Mouse (Mus musculus) kidney, embryonic 16.5 days (tissue): ENCODE data around the gene Siah2. TPM values are rescaled to one million over a fixed set of nuclear protein-coding genes. Genes with fewer than 3 reads are reported as not detected.

ENCODE experiments used
- ATAC-seq: fragments of 200-750 bp; cut with Nextera tagmentation; 2 replicates; pipeline ENCODE4 v1.8.0; 2017; ENCODE audit warnings: moderate TSS enrichment; ENCODE audit not compliant: low FRiP score, low TSS enrichment
- H3K27ac ChIP-seq: fragments of 300-500 bp; sonication (generic); 2 replicates; pipeline ENCODE4 v1.5.1; 2014; ENCODE audit warnings: low read length
- H3K27me3 ChIP-seq: fragments of 300-500 bp; sonication (generic); 2 replicates; pipeline ENCODE4 v1.6.1; 2014; ENCODE audit warnings: low read length, control low read depth, mixed read lengths; ENCODE audit not compliant: insufficient read depth
- H3K36me3 ChIP-seq: fragments of 300-500 bp; sonication (generic); 2 replicates; pipeline ENCODE4 v1.6.1; 2014; ENCODE audit warnings: low read length, control low read depth, mixed read lengths; ENCODE audit not compliant: insufficient read depth
- H3K4me1 ChIP-seq: fragments of 300-500 bp; sonication (generic); 2 replicates; pipeline ENCODE4 v1.6.1; 2014; ENCODE audit warnings: low read length, control low read depth, mixed read lengths; ENCODE audit not compliant: insufficient read depth
- H3K4me2 ChIP-seq: fragments of 300-500 bp; sonication (generic); replicated peaks from 2 replicates; pipeline ENCODE4 v1.6.1; 2014; ENCODE audit warnings: low read depth, low read length
- H3K4me3 ChIP-seq: fragments of 300-500 bp; sonication (generic); 2 replicates; pipeline ENCODE4 v1.5.1; 2014; ENCODE audit warnings: mild to moderate bottlenecking, low read length
- H3K9ac ChIP-seq: fragments of 300-500 bp; sonication (generic); replicated peaks from 2 replicates; pipeline ENCODE4 v1.6.1; 2014; ENCODE audit warnings: low read length
- H3K9me3 ChIP-seq: fragments of 300-500 bp; sonication (generic); 2 replicates; pipeline ENCODE4 v1.6.1; 2016; ENCODE audit warnings: low read length, control low read depth
- WGBS: fragments of 180-500 bp; shearing (Covaris S2); extraction: QIAGEN DNeasy Blood & Tissue Kit; methylation state at CpG from one replicate; pipeline ENCODE4 v1.1.7; 2014; 5-methylcytosine and 5-hydroxymethylcytosine counted together
- polyA plus RNA-seq: library from polyadenylated mRNA; unstranded; fragments of >200 nt; fragmentation: Nextera tagmentation; extraction: Ambion mirVana; gene quantifications from 2 replicates; pipeline ENCODE4 v1.2.1, GENCODE M21; 2015

The Siah2 gene
- polyA plus RNA-seq, 1 experiment from 2014 or later, result 3.7 TPM

DNA sequence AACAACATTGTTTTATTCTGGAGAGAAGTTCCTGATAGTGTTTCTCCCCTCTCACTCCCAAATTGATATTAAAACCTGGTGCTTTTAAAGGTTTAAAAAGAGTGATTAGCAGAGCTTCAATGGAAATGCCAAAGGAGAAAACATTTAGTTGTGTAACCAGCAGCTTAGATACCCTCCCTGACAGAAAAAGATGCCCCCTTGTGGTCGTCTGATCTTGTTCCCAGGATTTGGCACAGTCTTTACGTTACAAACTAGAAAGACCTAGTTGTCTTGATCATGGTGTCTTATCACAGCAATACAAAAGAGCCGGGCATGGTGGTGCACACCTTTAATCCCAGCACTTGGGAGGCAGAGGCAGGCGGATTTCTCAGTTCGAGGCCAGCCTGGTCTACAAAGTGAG is 38.3 kb downstream of the Siah2 start:
- Histone ChIP-seq H3K4me2 (no peak overlapping the region), H3K36me3 (no peaks in the 10 kb centered on the region), H3K4me3 (no peak overlapping the region), H3K27ac (no peak overlapping the region), H3K9ac (no peak overlapping the region), H3K4me1 (no peaks in the 10 kb centered on the region), H3K9me3 (no peaks in the 10 kb centered on the region), H3K27me3 (no peaks in the 10 kb centered on the region)
- WGBS, result 64% methylated on average over 5 of the region's 5 CpGs
- ATAC-seq, result no peak

DNA sequence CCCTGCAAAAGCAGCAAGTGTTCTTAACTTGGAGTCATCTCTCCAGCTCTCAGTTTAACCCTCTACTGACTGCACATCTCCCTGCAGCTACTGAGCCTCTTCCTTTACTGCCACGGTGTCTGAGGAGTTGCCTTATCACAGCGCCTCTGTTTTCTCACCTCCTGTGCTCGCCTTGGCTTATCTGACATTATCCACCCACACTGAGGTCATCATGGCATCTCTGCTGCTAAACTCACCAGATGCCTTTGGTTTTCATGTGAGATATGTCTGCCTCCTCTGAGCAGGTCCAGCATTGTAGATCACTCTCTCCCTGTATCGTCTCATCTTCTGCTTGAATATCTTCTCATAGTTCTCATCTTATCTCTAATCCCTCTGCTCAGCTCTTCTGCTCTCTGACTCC is 41.9 kb downstream of the Siah2 start:
- Histone ChIP-seq H3K9me3 (no peaks in the 10 kb centered on the region), H3K27me3 (no peaks in the 10 kb centered on the region), H3K4me1 (no peaks in the 10 kb centered on the region; the same call in 1 of the 2 replicates), H3K4me2 (no peak overlapping the region), H3K36me3 (no peaks in the 10 kb centered on the region), H3K4me3 (no peak overlapping the region), H3K27ac (no peak overlapping the region), H3K9ac (no peak overlapping the region)
- 84% methylated on average over 4 of the region's 4 CpGs for WGBS
- ATAC-seq, result no peak

DNA sequence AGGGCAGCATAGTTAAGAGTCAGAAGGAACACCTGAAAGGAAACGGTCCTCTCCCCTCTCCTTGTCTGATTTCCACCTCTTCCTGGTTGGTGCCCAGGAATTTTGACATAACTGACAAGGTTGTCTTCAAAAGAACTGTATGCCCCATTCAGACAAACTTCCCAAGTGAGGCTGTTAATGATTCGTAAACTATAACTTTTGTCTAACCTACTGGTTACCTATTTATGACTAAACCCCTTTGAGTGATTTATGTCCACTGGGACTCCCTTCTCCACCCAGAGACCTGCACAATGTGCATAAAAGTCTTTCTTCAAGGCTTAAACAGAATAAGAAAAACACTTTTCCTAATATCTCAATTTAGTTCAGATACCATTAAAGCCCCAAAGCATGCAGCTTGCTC is 45.0 kb downstream of the Siah2 start:
- no peak overlapping the region for H3K4me2 ChIP-seq
- peak; percentile 47 for ATAC-seq
- H3K9me3 ChIP-seq, result no peaks in the 10 kb centered on the region
- H3K4me3 ChIP-seq, result no peak overlapping the region
- no peak overlapping the region for H3K9ac ChIP-seq
- H3K4me1 ChIP-seq, result no peaks in the 10 kb centered on the region; the same call in 1 of the 2 replicates
- H3K27me3 ChIP-seq, result no peaks in the 10 kb centered on the region
- no peaks in the 10 kb centered on the region for H3K36me3 ChIP-seq
- no peak overlapping the region for H3K27ac ChIP-seq
- 55% methylated on average over 2 of the region's 2 CpGs for WGBS

DNA sequence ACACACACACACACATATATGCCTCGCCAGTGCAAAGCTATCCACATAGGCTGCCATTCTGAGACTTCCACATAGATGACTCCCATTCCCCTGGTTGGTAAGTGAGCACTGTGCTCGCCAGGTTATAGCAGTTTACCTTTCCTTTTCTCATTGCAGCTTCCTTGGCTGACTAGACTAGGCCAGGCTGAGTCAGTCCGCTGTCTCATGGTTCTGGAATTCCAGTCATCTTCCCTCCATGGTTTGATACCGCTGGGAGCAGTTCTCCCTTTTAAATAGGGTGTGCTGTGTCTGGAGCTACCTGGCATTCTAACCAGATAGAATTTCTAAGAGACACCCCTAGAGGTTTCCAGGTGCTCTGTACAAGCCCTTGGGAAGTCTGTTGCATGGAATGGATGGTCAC is 46.0 kb downstream of the Siah2 start:
- ATAC-seq, result peak; percentile 20; the same call in 1 of the 2 replicates
- Histone ChIP-seq H3K27ac (0 out of 2 replicates have a peak overlapping the region, but pooled peaks have one; percentile 7), H3K9me3 (no peaks in the 10 kb centered on the region), H3K4me1 (no peaks in the 10 kb centered on the region; the same call in 1 of the 2 replicates), H3K36me3 (no peaks in the 10 kb centered on the region), H3K4me3 (no peak overlapping the region), H3K9ac (no peak overlapping the region), H3K4me2 (no peak overlapping the region), H3K27me3 (no peaks in the 10 kb centered on the region)
- WGBS, result 80% methylated on average over 4 of the region's 4 CpGs

DNA sequence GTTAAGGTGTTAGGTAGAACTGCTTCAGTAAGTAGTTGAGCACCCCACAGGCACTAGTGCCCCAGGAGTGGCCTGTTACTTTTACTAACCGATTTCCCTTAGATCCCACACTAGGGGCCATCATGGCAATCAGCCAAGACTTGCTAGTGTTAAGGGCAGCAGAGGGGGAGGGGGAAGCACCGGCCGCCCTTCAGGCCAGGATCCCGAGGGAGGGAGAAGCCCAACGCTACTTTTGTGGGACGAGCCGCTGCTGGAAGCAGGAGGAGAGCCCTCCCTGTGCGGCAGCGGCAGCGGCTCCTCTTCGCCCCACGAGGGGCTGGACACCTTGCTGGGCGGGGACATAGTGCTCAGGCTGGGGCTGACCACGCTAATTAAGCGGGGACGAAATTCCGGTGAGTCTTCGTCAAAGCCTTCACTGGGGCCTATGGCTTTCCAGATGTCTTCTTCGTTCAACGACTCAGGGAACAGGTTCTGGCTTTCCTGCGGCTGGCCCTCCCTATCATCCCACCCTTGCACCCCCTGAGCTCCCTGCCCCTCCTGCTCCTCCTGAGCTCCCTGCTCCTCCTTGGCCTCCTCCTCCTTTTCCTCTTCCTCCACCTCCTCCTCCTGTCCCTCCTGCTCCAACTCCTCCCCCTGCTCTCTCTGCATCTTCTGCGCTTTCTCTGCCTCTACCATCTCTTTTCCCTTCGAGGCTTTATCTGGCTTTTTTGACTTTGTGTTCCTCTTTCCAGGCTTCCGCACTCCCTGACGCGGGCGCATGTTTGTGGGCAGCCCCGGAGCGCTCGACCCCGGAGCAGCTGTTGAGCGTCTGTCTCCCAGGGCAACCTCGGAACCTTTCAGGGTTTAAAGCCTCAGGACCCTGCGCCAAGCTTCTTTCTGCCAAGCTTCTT is 55.5 kb downstream of the Siah2 start, which contains the start of gene Erich6:
Gene Erich6, minus strand, starts transcription at position 802 of the 890 bp plus-strand sequence.
- ATAC-seq, result peak; percentile 94
- no peaks in the 10 kb centered on the region for H3K27me3 ChIP-seq
- peak within 1 kb of the TSS; percentile 69 for H3K9ac ChIP-seq

DNA sequence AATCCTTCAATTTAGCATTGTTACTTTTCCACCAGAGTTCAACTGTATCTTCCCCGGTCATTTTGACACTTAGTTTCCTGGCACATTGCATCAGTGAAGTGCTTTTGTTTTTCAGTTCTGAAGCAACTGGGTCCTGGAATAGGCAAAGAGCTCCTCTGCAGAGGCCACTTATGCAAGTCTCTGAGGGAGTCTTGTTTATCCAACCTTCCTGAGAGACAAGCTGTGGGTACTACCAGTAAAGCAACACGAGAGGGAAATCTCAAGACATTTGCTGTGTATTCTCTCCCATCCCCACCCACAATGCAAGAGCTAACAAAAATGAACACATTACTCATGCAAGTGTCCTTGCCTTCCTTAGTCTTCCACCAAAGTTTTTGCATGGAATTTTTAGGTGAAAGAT is 60.5 kb downstream of the Siah2 start:
- Histone ChIP-seq H3K36me3 (no peaks in the 10 kb centered on the region), H3K27ac (no peak overlapping the region), H3K4me1 (peaks cover 4% of the 10 kb centered on the region), H3K9me3 (no peaks in the 10 kb centered on the region), H3K9ac (no peak overlapping the region), H3K27me3 (no peaks in the 10 kb centered on the region), H3K4me2 (no peak overlapping the region), H3K4me3 (no peak overlapping the region)
- ATAC-seq, result no peak
- WGBS, result 77% methylated on average over 2 of the region's 2 CpGs

More for the DNA sequence above, 55.5 kb downstream of the Siah2 start, which contains the start of gene Erich6:
- no peaks in the 10 kb centered on the region for H3K36me3 ChIP-seq
- peaks cover 6% of the 10 kb centered on the region for H3K4me1 ChIP-seq
- under 1% methylated on average over 34 of the region's 34 CpGs for WGBS
- no peaks in the 10 kb centered on the region for H3K9me3 ChIP-seq
- peak within 1 kb of the TSS; percentile 31; the same call in 1 of the 2 replicates for H3K27ac ChIP-seq
- peak within 1 kb of the TSS; percentile 91 for H3K4me2 ChIP-seq
- peak within 1 kb of the TSS; percentile 60 for H3K4me3 ChIP-seq

DNA sequence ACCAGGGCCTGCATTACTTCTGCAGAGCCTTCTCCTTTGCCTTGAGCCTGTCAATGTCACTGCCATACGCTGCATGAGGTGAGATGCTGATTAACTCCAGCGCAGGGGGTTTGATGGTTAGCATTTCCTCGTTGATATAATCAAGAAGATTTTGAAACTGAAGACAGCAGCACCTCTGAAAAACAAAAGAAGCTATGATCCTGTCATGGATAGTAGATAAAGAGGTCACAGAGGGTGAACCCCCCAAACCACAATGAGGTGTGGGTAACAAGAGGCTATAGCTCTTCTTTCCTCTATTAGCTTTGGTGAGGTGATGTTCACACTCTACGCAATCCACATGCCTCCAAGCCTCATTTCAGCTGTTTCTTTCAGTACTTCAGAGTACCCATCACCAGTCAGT is 67.2 kb downstream of the Siah2 start:
- no peak for ATAC-seq
- H3K4me2 ChIP-seq, result no peak overlapping the region
- 90% methylated on average over 4 of the region's 4 CpGs for WGBS
- H3K27ac ChIP-seq, result no peak overlapping the region
- no peaks in the 10 kb centered on the region for H3K9me3 ChIP-seq
- H3K9ac ChIP-seq, result no peak overlapping the region
- no peaks in the 10 kb centered on the region for H3K4me1 ChIP-seq
- H3K27me3 ChIP-seq, result no peaks in the 10 kb centered on the region
- H3K4me3 ChIP-seq, result no peak overlapping the region
- no peaks in the 10 kb centered on the region for H3K36me3 ChIP-seq

Other genes with a start within 250 kb of the Siah2 start
- gene Eif2a, start 166.6 kb downstream of the Siah2 start, polyA plus RNA-seq, result 54.5 and 55.5 TPM in 2 replicates
- 143 and 156 TPM in 2 replicates for gene Serp1, start 166.5 kb downstream of the Siah2 start, polyA plus RNA-seq
- gene Selenot, start 115.8 kb downstream of the Siah2 start, polyA plus RNA-seq, result 24.3 and 27.3 TPM in 2 replicates
- not detected in 2 replicates for gene Erich6, start 55.2 kb downstream of the Siah2 start, polyA plus RNA-seq
- gene Mindy4b-ps, start 129.9 kb upstream of the Siah2 start, polyA plus RNA-seq, result not detected in 2 replicates
- gene Clrn1, start 192.9 kb upstream of the Siah2 start, polyA plus RNA-seq, result 3.7 and 5.3 TPM in 2 replicates